Mouse (Mus musculus) small intestine, adult 2 months (tissue): Measurements from ENCODE around the gene Wdr90. TPM values are rescaled to one million over a fixed set of nuclear protein-coding genes. Genes with fewer than 3 reads are reported as not detected.

Experiments used
- H3K27ac ChIP-seq: fragments of 200-500 bp; 2 replicates; pipeline ENCODE4 v1.5.1; 2012; ENCODE audit warnings: low read depth, low read length, control low read depth, inconsistent platforms; ENCODE audit not compliant: insufficient read depth
- H3K27me3 ChIP-seq: fragments of 200-500 bp; 2 replicates; pipeline ENCODE4 v1.6.1; 2012; ENCODE audit warnings: mild to moderate bottlenecking, moderate library complexity, low read length, inconsistent platforms; ENCODE audit not compliant: control insufficient read depth, insufficient read depth
- H3K36me3 ChIP-seq: fragments of 200-500 bp; 2 replicates; pipeline ENCODE4 v1.6.1; 2012; ENCODE audit warnings: mild to moderate bottlenecking, low read length, control low read depth, inconsistent platforms; ENCODE audit not compliant: control insufficient read depth, insufficient read depth
- H3K4me1 ChIP-seq: fragments of 200-500 bp; 2 replicates; pipeline ENCODE4 v1.6.1; 2012; ENCODE audit warnings: low read length, inconsistent platforms, mixed read lengths; ENCODE audit not compliant: control insufficient read depth, insufficient read depth, insufficient read length
- H3K4me3 ChIP-seq: fragments of 200-500 bp; 2 replicates; pipeline ENCODE4 v1.5.1; 2012; ENCODE audit warnings: low read depth, mild to moderate bottlenecking, control low read depth, inconsistent platforms, low read length, moderate library complexity
- CTCF ChIP-seq: fragments of 200-500 bp; IDR thresholded peaks from 2 replicates; pipeline ENCODE4 v1.5.1; 2012; ENCODE audit warnings: low read depth, mild to moderate bottlenecking, control low read depth, inconsistent platforms, low read length, moderate library complexity, mixed read lengths; ENCODE audit not compliant: insufficient replicate concordance, insufficient read length; ENCODE audit errors: extremely low read depth
- POLR2A ChIP-seq: fragments of 200-500 bp; IDR thresholded peaks from 2 replicates; pipeline ENCODE4 v1.6.1; 2012; ENCODE audit warnings: low read depth, mild to moderate bottlenecking, control low read depth, inconsistent platforms, low read length, moderate library complexity
- WGBS: fragments of 180-500 bp; shearing (Covaris S2); methylation state at CpG from one replicate; pipeline ENCODE4 v1.1.7; 2018; 5-methylcytosine and 5-hydroxymethylcytosine counted together
- polyA plus RNA-seq: library from polyadenylated mRNA; depleted of rRNA; stranded (reverse); fragments of >200 nt; gene quantifications from 2 replicates; pipeline ENCODE4 v1.2.3, GENCODE M21; 2012; rRNA removed

Gene Wdr90
- polyA plus RNA-seq: 8.3 and 13.3 TPM in 2 replicates

- no peaks in the 10 kb centered on the region for H3K36me3 ChIP-seq
- H3K4me3 ChIP-seq: peak within 1 kb of the TSS; percentile 81
- TF ChIP-seq POLR2A (no peak), CTCF (no peak)
- 2% methylated on average over 65 of the region's 65 CpGs for WGBS
- H3K27ac ChIP-seq: peak within 1 kb of the TSS; percentile 46
- H3K27me3 ChIP-seq: no peaks in the 10 kb centered on the region
- H3K4me1 ChIP-seq: peaks cover 35% of the 10 kb centered on the region
Observed at GRCm38 (mm10) chr17:25860832-25861703, at the start of gene Wdr90. TSS of gene Wdr90 (minus strand) at chr17:25861501.

GRCm38 (mm10) chr17:25907640-25908039 is 46.3 kb upstream of the Wdr90 start:
- Histone ChIP-seq H3K4me1 (peaks cover 10% of the 10 kb centered on the region; the same call in 1 of the 2 replicates), H3K4me3 (no peak overlapping the region), H3K36me3 (peaks cover 2% of the 10 kb centered on the region; the same call in 1 of the 2 replicates), H3K27me3 (no peaks in the 10 kb centered on the region), H3K27ac (no peak overlapping the region)
- no peak for TF ChIP-seq CTCF
- no peak for TF ChIP-seq POLR2A
- WGBS: 82% methylated on average over 2 of the region's 2 CpGs

- Histone ChIP-seq H3K4me1 (no peaks in the 10 kb centered on the region), H3K27me3 (no peaks in the 10 kb centered on the region), H3K27ac (no peak overlapping the region), H3K36me3 (peaks cover 3% of the 10 kb centered on the region; the same call in 1 of the 2 replicates), H3K4me3 (no peak overlapping the region)
- 81% methylated on average over 3 of the region's 3 CpGs for WGBS
- no peak for TF ChIP-seq POLR2A
- TF ChIP-seq CTCF: no peak
Observed at GRCm38 (mm10) chr17:25903061-25903460, 41.8 kb upstream of the Wdr90 start.

GRCm38 (mm10) chr17:25900193-25900592 is 38.9 kb upstream of the Wdr90 start:
- no peak for TF ChIP-seq POLR2A
- no peak for TF ChIP-seq CTCF
- Histone ChIP-seq H3K36me3 (peaks cover 2% of the 10 kb centered on the region; the same call in 1 of the 2 replicates), H3K4me3 (no peak overlapping the region), H3K4me1 (no peaks in the 10 kb centered on the region), H3K27me3 (no peaks in the 10 kb centered on the region), H3K27ac (no peak overlapping the region)
- 98% methylated on average over 1 of the region's 1 CpGs for WGBS

- Histone ChIP-seq H3K36me3 (no peaks in the 10 kb centered on the region; the same call in 1 of the 2 replicates), H3K4me1 (no peaks in the 10 kb centered on the region), H3K27ac (no peak overlapping the region), H3K27me3 (no peaks in the 10 kb centered on the region), H3K4me3 (no peak overlapping the region)
- WGBS: 82% methylated on average over 12 of the region's 12 CpGs
- no peak for TF ChIP-seq POLR2A
- no peak for TF ChIP-seq CTCF
Observed at GRCm38 (mm10) chr17:25895891-25896290, 34.6 kb upstream of the Wdr90 start.

GRCm38 (mm10) chr17:25895415-25895814 is 34.1 kb upstream of the Wdr90 start:
- TF ChIP-seq POLR2A (no peak), CTCF (no peak)
- no peaks in the 10 kb centered on the region for H3K36me3 ChIP-seq
- H3K4me1 ChIP-seq: no peaks in the 10 kb centered on the region
- 53% methylated on average over 2 of the region's 2 CpGs for WGBS
- no peak overlapping the region for H3K4me3 ChIP-seq
- H3K27ac ChIP-seq: no peak overlapping the region
- no peaks in the 10 kb centered on the region for H3K27me3 ChIP-seq

GRCm38 (mm10) chr17:25893975-25894617 is 32.8 kb upstream of the Wdr90 start:
- TF ChIP-seq POLR2A (no peak), CTCF (peak; percentile 97; the same call in 1 of the 2 replicates)
- no peak overlapping the region for H3K4me3 ChIP-seq
- no peaks in the 10 kb centered on the region for H3K27me3 ChIP-seq
- WGBS: 33% methylated on average over 2 of the region's 2 CpGs
- no peak overlapping the region for H3K27ac ChIP-seq
- H3K4me1 ChIP-seq: no peaks in the 10 kb centered on the region
- peaks cover 6% of the 10 kb centered on the region for H3K36me3 ChIP-seq
